Mouse (Mus musculus): ENCODE measurements around the gene Zmym6. TPM values are rescaled to one million over a fixed set of nuclear protein-coding genes. Genes with fewer than 3 reads are reported as not detected.

Gene Zmym6
- 31.6 and 33.7 TPM in 2 replicates for polyA plus RNA-seq (2015; fragmentation: Nextera tagmentation; extraction: Ambion mirVana)

- Histone ChIP-seq H3K9ac (replicated peaks) (peak within 1 kb of the TSS; percentile 54), H3K27me3 (replicated peaks) (no peaks in the 10 kb centered on the region), H3K36me3 (0 out of 2 replicates have a peak, but pooled peaks cover 3% of the 10 kb centered on the region), H3K4me3 (replicated peaks) (peak within 1 kb of the TSS; percentile 58), H3K4me2 (peak within 1 kb of the TSS; percentile 65), H3K9me3 (replicated peaks) (no peaks in the 10 kb centered on the region), H3K4me1 (peaks cover 25% of the 10 kb centered on the region), H3K27ac (replicated peaks) (peak within 1 kb of the TSS; percentile 96)
- ATAC-seq (ENCODE audit: low FRiP score): peak; percentile 98
- WGBS: under 1% methylated on average over 45 of the region's 46 CpGs
These were observed at the start of gene Zmym6 for GRCm38 (mm10) chr4:127076875-127077548. TSS of gene Zmym6 (plus strand) at chr4:127077383.

- peaks cover 68% of the 10 kb centered on the region for H3K36me3 ChIP-seq
These were observed 40.0 kb upstream of the Zmym6 start for GRCm38 (mm10) chr4:127037158-127037557.

GRCm38 (mm10) chr4:127037908-127038827, 39.0 kb upstream of the Zmym6 start:
- WGBS: 86% methylated on average over 8 of the region's 8 CpGs
- no peaks in the 10 kb centered on the region for H3K9me3 ChIP-seq (replicated peaks)
- H3K9ac ChIP-seq (replicated peaks): no peak overlapping the region
- H3K4me2 ChIP-seq: no peak overlapping the region
- H3K27me3 ChIP-seq (replicated peaks): no peaks in the 10 kb centered on the region
- ATAC-seq (ENCODE audit: low FRiP score): no peak
- no peak overlapping the region for H3K27ac ChIP-seq (replicated peaks)
- H3K4me3 ChIP-seq (replicated peaks): no peak overlapping the region
- peaks cover 62% of the 10 kb centered on the region for H3K36me3 ChIP-seq
- H3K4me1 ChIP-seq: peaks cover 10% of the 10 kb centered on the region

More at GRCm38 (mm10) chr4:127037158-127037557, 40.0 kb upstream of the Zmym6 start:
- ATAC-seq (ENCODE audit: low FRiP score): no peak
- Histone ChIP-seq H3K4me1 (peaks cover 10% of the 10 kb centered on the region), H3K4me2 (no peak overlapping the region), H3K4me3 (replicated peaks) (no peak overlapping the region), H3K27ac (replicated peaks) (no peak overlapping the region), H3K9me3 (replicated peaks) (no peaks in the 10 kb centered on the region), H3K27me3 (replicated peaks) (no peaks in the 10 kb centered on the region), H3K9ac (replicated peaks) (no peak overlapping the region)
- WGBS: 93% methylated on average over 3 of the region's 3 CpGs

GRCm38 (mm10) chr4:127038828-127039349, 38.3 kb upstream of the Zmym6 start:
- no peak overlapping the region for H3K27ac ChIP-seq (replicated peaks)
- peaks cover 55% of the 10 kb centered on the region for H3K36me3 ChIP-seq
- no peaks in the 10 kb centered on the region for H3K27me3 ChIP-seq (replicated peaks)
- H3K4me1 ChIP-seq: peaks cover 4% of the 10 kb centered on the region; the same call in 1 of the 2 replicates
- H3K9ac ChIP-seq (replicated peaks): no peak overlapping the region
- no peak for ATAC-seq (ENCODE audit: low FRiP score)
- H3K4me3 ChIP-seq (replicated peaks): no peak overlapping the region
- WGBS: 92% methylated on average over 3 of the region's 3 CpGs
- no peaks in the 10 kb centered on the region for H3K9me3 ChIP-seq (replicated peaks)
- H3K4me2 ChIP-seq: no peak overlapping the region

- H3K27ac ChIP-seq (replicated peaks): no peak overlapping the region
- peaks cover 54% of the 10 kb centered on the region for H3K36me3 ChIP-seq
- no peaks in the 10 kb centered on the region for H3K9me3 ChIP-seq (replicated peaks)
- no peak for ATAC-seq (ENCODE audit: low FRiP score)
- no peaks in the 10 kb centered on the region for H3K4me1 ChIP-seq
- WGBS: 83% methylated on average over 3 of the region's 3 CpGs
- H3K27me3 ChIP-seq (replicated peaks): no peaks in the 10 kb centered on the region
- no peak overlapping the region for H3K4me3 ChIP-seq (replicated peaks)
- no peak overlapping the region for H3K9ac ChIP-seq (replicated peaks)
- H3K4me2 ChIP-seq: no peak overlapping the region
These were observed 37.2 kb upstream of the Zmym6 start for GRCm38 (mm10) chr4:127039871-127040483.

GRCm38 (mm10) chr4:127043540-127043939, 33.6 kb upstream of the Zmym6 start:
- Histone ChIP-seq H3K4me1 (no peaks in the 10 kb centered on the region), H3K27ac (replicated peaks) (no peak overlapping the region), H3K9ac (replicated peaks) (no peak overlapping the region), H3K4me3 (replicated peaks) (no peak overlapping the region), H3K9me3 (replicated peaks) (no peaks in the 10 kb centered on the region), H3K36me3 (peaks cover 60% of the 10 kb centered on the region), H3K27me3 (replicated peaks) (no peaks in the 10 kb centered on the region), H3K4me2 (no peak overlapping the region)
- 89% methylated on average over 4 of the region's 4 CpGs for WGBS
- no peak for ATAC-seq (ENCODE audit: low FRiP score)

GRCm38 (mm10) chr4:127051121-127051520, 26.1 kb upstream of the Zmym6 start:
- no peak overlapping the region for H3K27ac ChIP-seq (replicated peaks)
- H3K9me3 ChIP-seq (replicated peaks): no peaks in the 10 kb centered on the region
- no peak overlapping the region for H3K4me3 ChIP-seq (replicated peaks)
- H3K4me1 ChIP-seq: no peaks in the 10 kb centered on the region
- no peak overlapping the region for H3K9ac ChIP-seq (replicated peaks)
- no peak for ATAC-seq (ENCODE audit: low FRiP score)
- no peak overlapping the region for H3K4me2 ChIP-seq
- H3K36me3 ChIP-seq: peaks cover 52% of the 10 kb centered on the region
- no peaks in the 10 kb centered on the region for H3K27me3 ChIP-seq (replicated peaks)
- 89% methylated on average over 8 of the region's 8 CpGs for WGBS

- 96% methylated on average over 5 of the region's 5 CpGs for WGBS
- Histone ChIP-seq H3K27me3 (replicated peaks) (no peaks in the 10 kb centered on the region), H3K4me2 (no peak overlapping the region), H3K4me1 (no peaks in the 10 kb centered on the region), H3K27ac (replicated peaks) (no peak overlapping the region), H3K4me3 (replicated peaks) (no peak overlapping the region), H3K9ac (replicated peaks) (no peak overlapping the region), H3K36me3 (peaks cover 44% of the 10 kb centered on the region), H3K9me3 (replicated peaks) (no peaks in the 10 kb centered on the region)
- no peak for ATAC-seq (ENCODE audit: low FRiP score)
These were observed 24.1 kb upstream of the Zmym6 start for GRCm38 (mm10) chr4:127053071-127053470.

GRCm38 (mm10) chr4:127054522-127055198, 22.5 kb upstream of the Zmym6 start:
- Histone ChIP-seq H3K36me3 (peaks cover 38% of the 10 kb centered on the region), H3K27me3 (replicated peaks) (no peaks in the 10 kb centered on the region), H3K4me1 (peaks cover 2% of the 10 kb centered on the region; the same call in 1 of the 2 replicates), H3K9ac (replicated peaks) (no peak overlapping the region), H3K27ac (replicated peaks) (no peak overlapping the region), H3K9me3 (replicated peaks) (no peaks in the 10 kb centered on the region), H3K4me2 (no peak overlapping the region), H3K4me3 (replicated peaks) (no peak overlapping the region)
- ATAC-seq (ENCODE audit: low FRiP score): no peak
- WGBS: 84% methylated on average over 7 of the region's 7 CpGs

GRCm38 (mm10) chr4:127060585-127061290, 16.4 kb upstream of the Zmym6 start, which contains the start of gene Zmym1:
TSS of gene Zmym1 (minus strand) at chr4:127061152.
- H3K4me3 ChIP-seq (replicated peaks): peak within 1 kb of the TSS; percentile 68
- H3K4me1 ChIP-seq: peaks cover 15% of the 10 kb centered on the region
- peak within 1 kb of the TSS; percentile 73 for H3K4me2 ChIP-seq
- no peaks in the 10 kb centered on the region for H3K9me3 ChIP-seq (replicated peaks)
- H3K9ac ChIP-seq (replicated peaks): peak within 1 kb of the TSS; percentile 58
- H3K27ac ChIP-seq (replicated peaks): peak within 1 kb of the TSS; percentile 60
- peaks cover 17% of the 10 kb centered on the region for H3K36me3 ChIP-seq
- no peaks in the 10 kb centered on the region for H3K27me3 ChIP-seq (replicated peaks)
- 2% methylated on average over 38 of the region's 38 CpGs for WGBS
- ATAC-seq (ENCODE audit: low FRiP score): peak; percentile 91
